Mouse (Mus musculus) MEL (cell line): ENCODE data around the gene Trim5. TPM values are rescaled to one million over a fixed set of nuclear protein-coding genes. Genes with fewer than 3 reads are reported as not detected.
"Not testable (repeated sequence)": the region's sequence is repeated elsewhere in the genome, so short reads cannot be mapped to it uniquely, and the experiment has no call there.

ENCODE experiments used
- DNase-seq: peaks from one replicate; pipeline ENCODE4 v3.0.0; 2011; ENCODE audit warnings: low read depth, low spot score
- H3K27ac ChIP-seq: 2 replicates; pipeline ENCODE4 v1.5.1; 2012; ENCODE audit warnings: low read depth, mild to moderate bottlenecking, control low read depth, low read length, moderate library complexity; ENCODE audit not compliant: control insufficient read depth
- H3K27me3 ChIP-seq, 2 experiments: fragments of 150-350 bp in 1 of 2; sonication (generic) in 1 of 2; 2 replicates each; pipeline ENCODE4 v1.6.1; 2012; ENCODE audit warnings: low read length in 2 of 2, mild to moderate bottlenecking in 2 of 2, improper control_type of control experiment in 1 of 2, moderate library complexity in 1 of 2; ENCODE audit not compliant: insufficient read depth in 2 of 2, control insufficient read depth in 1 of 2
- H3K36me3 ChIP-seq, 2 experiments: 2 replicates each; pipeline ENCODE4 v1.6.1; 2012 to 2014; ENCODE audit warnings: low read length in 2 of 2, improper control_type of control experiment in 1 of 2, inconsistent platforms in 1 of 2, mild to moderate bottlenecking in 1 of 2; ENCODE audit not compliant: insufficient read depth in 2 of 2, control insufficient read depth in 1 of 2
- H3K4me1 ChIP-seq, 2 experiments: fragments of 150-350 bp in 1 of 2; sonication (generic) in 1 of 2; 2 replicates each; pipeline ENCODE4 v1.6.1; 2012; ENCODE audit warnings: low read length in 2 of 2, improper control_type of control experiment in 1 of 2, mild to moderate bottlenecking in 1 of 2; ENCODE audit not compliant: insufficient read depth in 2 of 2, control insufficient read depth in 1 of 2
- H3K4me3 ChIP-seq, 2 experiments: fragments of 150-350 bp in 1 of 2; sonication (generic) in 1 of 2; 2 replicates each; pipeline ENCODE4 v1.5.1; 2012; ENCODE audit warnings: low read depth in 2 of 2, low read length in 2 of 2, mild to moderate bottlenecking in 2 of 2, moderate library complexity in 2 of 2, control low read depth in 1 of 2, improper control_type of control experiment in 1 of 2; ENCODE audit not compliant: control insufficient read depth in 1 of 2, insufficient read depth in 1 of 2
- H3K79me2 ChIP-seq: 2 replicates; pipeline ENCODE4 v1.6.1; 2012; ENCODE audit warnings: mild to moderate bottlenecking, low read length, moderate library complexity; ENCODE audit not compliant: control insufficient read depth, poor library complexity, insufficient read depth
- H3K9ac ChIP-seq: 2 replicates; pipeline ENCODE4 v1.6.1; 2012; ENCODE audit warnings: low read depth, mild to moderate bottlenecking, control low read depth, low read length, moderate library complexity; ENCODE audit not compliant: control insufficient read depth, poor library complexity, severe bottlenecking
- H3K9me3 ChIP-seq: fragments of 150-350 bp; sonication (generic); replicated peaks from 2 replicates; pipeline ENCODE4 v1.6.1; 2012; ENCODE audit warnings: mild to moderate bottlenecking, low read length, improper control_type of control experiment, moderate library complexity; ENCODE audit not compliant: insufficient read depth
- CHD1 ChIP-seq: IDR thresholded peaks from 2 replicates; pipeline ENCODE4 v1.6.1; 2012; ENCODE audit warnings: low read depth, mild to moderate bottlenecking, inconsistent platforms, low read length, improper control_type of control experiment
- EP300 ChIP-seq, 2 experiments: IDR thresholded peaks; 2 replicates each; pipeline ENCODE4 v1.6.1; 2011; ENCODE audit warnings: improper control_type of control experiment in 2 of 2, low read length in 2 of 2, low read depth in 1 of 2, mild to moderate bottlenecking in 1 of 2
- ETS1 ChIP-seq: IDR thresholded peaks from 2 replicates; pipeline ENCODE4 v1.6.1; 2012; ENCODE audit warnings: low read depth, mild to moderate bottlenecking, inconsistent platforms, low read length, improper control_type of control experiment, moderate library complexity
- KAT2A ChIP-seq: conservative IDR thresholded peaks from 2 replicates; pipeline ENCODE4 v1.6.1; 2012; ENCODE audit warnings: low read depth, low read length, improper control_type of control experiment, inconsistent platforms
- MAX ChIP-seq: IDR thresholded peaks from 2 replicates; pipeline ENCODE4 v1.6.1; 2011; ENCODE audit warnings: low read length, improper control_type of control experiment
- MAZ ChIP-seq: IDR thresholded peaks from 2 replicates; pipeline ENCODE4 v1.6.1; 2012; ENCODE audit warnings: low read depth, mild to moderate bottlenecking, inconsistent platforms, low read length, improper control_type of control experiment
- MXI1 ChIP-seq: IDR thresholded peaks from 2 replicates; pipeline ENCODE4 v1.6.1; 2011; ENCODE audit warnings: mild to moderate bottlenecking, low read depth, low read length, improper control_type of control experiment
- MYB ChIP-seq: IDR thresholded peaks from 2 replicates; pipeline ENCODE4 v1.6.1; 2011; ENCODE audit warnings: mild to moderate bottlenecking, low read depth, low read length, improper control_type of control experiment
- POLR2A ChIP-seq, 2 experiments: IDR thresholded peaks; 2 replicates each; pipeline ENCODE4 v1.6.1; 2011 to 2012; ENCODE audit warnings: low read length in 2 of 2, mild to moderate bottlenecking in 2 of 2, control low read depth in 1 of 2, improper control_type of control experiment in 1 of 2, low read depth in 1 of 2, moderate library complexity in 1 of 2; ENCODE audit not compliant: control insufficient read depth in 1 of 2, insufficient read depth in 1 of 2, poor library complexity in 1 of 2
- POLR2AphosphoS5 ChIP-seq: IDR thresholded peaks from 2 replicates; pipeline ENCODE4 v1.6.1; 2012; ENCODE audit warnings: low read depth, borderline replicate concordance, mild to moderate bottlenecking, inconsistent platforms, low read length, moderate library complexity, mixed read lengths
- TAL1 ChIP-seq: IDR thresholded peaks from 2 replicates; pipeline ENCODE4 v1.6.1; 2012; ENCODE audit warnings: mild to moderate bottlenecking, inconsistent platforms, low read length, moderate library complexity, mixed read lengths
- TBP ChIP-seq: IDR thresholded peaks from 2 replicates; pipeline ENCODE4 v1.8.0; 2011; ENCODE audit warnings: low read depth, low read length, improper control_type of control experiment
- UBTF ChIP-seq: IDR thresholded peaks from 2 replicates; pipeline ENCODE4 v1.6.1; 2012; ENCODE audit warnings: low read depth, mild to moderate bottlenecking, inconsistent platforms, low read length, improper control_type of control experiment, moderate library complexity, borderline replicate concordance; ENCODE audit not compliant: insufficient read depth
- USF2 ChIP-seq, 2 experiments: IDR thresholded peaks; 2 replicates each; pipeline ENCODE4 v1.6.1; 2011 to 2012; ENCODE audit warnings: improper control_type of control experiment in 2 of 2, low read length in 2 of 2, borderline replicate concordance in 1 of 2, inconsistent platforms in 1 of 2, low read depth in 1 of 2, mild to moderate bottlenecking in 1 of 2; ENCODE audit not compliant: insufficient read depth in 1 of 2
- ZC3H11A ChIP-seq: IDR thresholded peaks from 2 replicates; pipeline ENCODE4 v1.6.1; 2012; ENCODE audit warnings: low read depth, mild to moderate bottlenecking, inconsistent platforms, low read length, improper control_type of control experiment
- ZNF384 ChIP-seq: IDR thresholded peaks from 2 replicates; pipeline ENCODE4 v1.6.1; 2012; ENCODE audit warnings: low read depth, mild to moderate bottlenecking, inconsistent platforms, low read length, improper control_type of control experiment
- polyA plus RNA-seq, 2 experiments: library from polyadenylated mRNA; stranded (reverse) in 1 of 2; unstranded in 1 of 2; fragments of >175 nt in 1 of 2; fragments of >200 nt in 1 of 2; gene quantifications; 2 replicates each; pipeline versions ENCODE4 v1.2.1 to v1.2.4; 2012; ENCODE audit warnings: low replicate concordance in 2 of 2, low read depth in 1 of 2; ENCODE audit not compliant: insufficient read length in 2 of 2, insufficient read depth in 1 of 2, missing spikeins in 1 of 2
- total RNA-seq: library from RNA; depleted of rRNA; stranded (reverse); fragments of 300-350 nt; gene quantifications from 2 replicates; pipeline ENCODE4 v1.2.3, GENCODE M21; 2012

Trim5 gene
- total and polyA plus RNA-seq, 3 experiments: 0.11 TPM; not detected in 2

GRCm38 (mm10) chr7:104290641-104291040 lies 2.7 kb upstream of the Trim5 start:
- H3K36me3 ChIP-seq: no peaks in the 10 kb centered on the region
- TF ChIP-seq MXI1 (no peak), KAT2A (no peak), ZC3H11A (no peak), TBP (no peak), MAX (no peak), MAZ (no peak), TAL1 (no peak), POLR2A (IDR thresholded peaks at IDR 0.05; ENCODE audit: control insufficient read depth in 1 of 2, insufficient read depth in 1 of 2, low read depth in 1 of 2, low read length in 2 of 2, poor library complexity in 1 of 2) (no peak), USF2 (IDR thresholded peaks at IDR 0.05; ENCODE audit: borderline replicate concordance in 1 of 2, insufficient read depth in 1 of 2, low read depth in 1 of 2, low read length in 2 of 2) (no peak), POLR2AphosphoS5 (no peak), UBTF (no peak), ZNF384 (no peak), MYB (no peak), EP300 (IDR thresholded peaks at IDR 0.05; ENCODE audit: low read depth in 1 of 2, low read length in 2 of 2) (no peak), CHD1 (no peak), ETS1 (no peak)
- no peaks in the 10 kb centered on the region for H3K27me3 ChIP-seq
- H3K9ac ChIP-seq: no peak overlapping the region
- H3K4me1 ChIP-seq: no peaks in the 10 kb centered on the region
- no peaks in the 10 kb centered on the region for H3K79me2 ChIP-seq
- H3K4me3 ChIP-seq: no peak overlapping the region
- H3K9me3 ChIP-seq: no peaks in the 10 kb centered on the region
- no peak overlapping the region for H3K27ac ChIP-seq
- DNase-seq: no peak

- DNase-seq, H3K79me2 ChIP-seq, H3K36me3 ChIP-seq, H3K9me3 ChIP-seq, H3K9ac ChIP-seq, H3K27me3 ChIP-seq, H3K4me3 ChIP-seq, H3K4me1 ChIP-seq, H3K27ac ChIP-seq: not testable (repeated sequence)
Measured at GRCm38 (mm10) chr7:104279361-104279760, 8.5 kb downstream of the Trim5 start.

GRCm38 (mm10) chr7:104265335-104265734 lies 22.6 kb downstream of the Trim5 start:
- not testable (repeated sequence) for H3K36me3 ChIP-seq, H3K27me3 ChIP-seq, H3K27ac ChIP-seq, H3K4me3 ChIP-seq, DNase-seq, H3K79me2 ChIP-seq, H3K9me3 ChIP-seq, H3K4me1 ChIP-seq, H3K9ac ChIP-seq

GRCm38 (mm10) chr7:104260380-104260779 lies 27.5 kb downstream of the Trim5 start:
- not testable (repeated sequence) for H3K4me1 ChIP-seq, H3K27ac ChIP-seq, H3K4me3 ChIP-seq, H3K36me3 ChIP-seq, H3K79me2 ChIP-seq, H3K9me3 ChIP-seq, H3K27me3 ChIP-seq, DNase-seq, H3K9ac ChIP-seq
